Mouse (Mus musculus) brain, embryonic 14.5 days (tissue): Measurements from ENCODE around the gene Lgr4.

Experiments
- CTCF ChIP-seq: fragments of 200-500 bp; IDR thresholded peaks from 2 replicates; pipeline ENCODE4 v1.5.1; 2012; ENCODE audit warnings: inconsistent platforms, mild to moderate bottlenecking, moderate library complexity, borderline replicate concordance; ENCODE audit not compliant: insufficient read depth, insufficient read length; ENCODE audit errors: extremely low read depth
- POLR2A ChIP-seq: fragments of 200-500 bp; IDR thresholded peaks from 2 replicates; pipeline ENCODE4 v1.6.1; 2012; ENCODE audit warnings: mild to moderate bottlenecking, inconsistent platforms, borderline replicate concordance; ENCODE audit not compliant: poor library complexity, insufficient read depth, insufficient read length, severe bottlenecking; ENCODE audit errors: extremely low read depth

DNA sequence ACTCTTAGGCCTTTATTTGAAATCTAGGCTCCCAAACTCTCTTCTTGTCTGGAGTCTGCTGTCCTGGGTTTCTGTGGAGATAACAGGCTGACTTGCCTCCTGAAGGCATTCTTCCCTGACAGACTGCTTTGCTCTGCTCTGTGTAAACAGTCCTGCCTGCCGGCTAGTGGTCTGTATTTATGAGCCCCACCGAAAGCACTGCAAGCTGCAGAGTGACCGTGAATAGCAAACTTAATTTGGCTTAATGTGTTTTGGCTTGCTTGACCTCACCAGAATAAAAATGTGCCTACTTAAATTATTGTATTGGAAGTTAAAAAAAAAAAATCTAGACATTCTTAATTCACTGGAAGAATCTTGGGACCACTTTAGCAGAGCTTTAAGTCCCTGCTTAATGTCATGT, 71.7 kb downstream of the Lgr4 start:
- TF ChIP-seq POLR2A: no peak
- TF ChIP-seq CTCF: no peak
